Mouse (Mus musculus): ENCODE data around the gene Alg1.

The Alg1 gene

DNA sequence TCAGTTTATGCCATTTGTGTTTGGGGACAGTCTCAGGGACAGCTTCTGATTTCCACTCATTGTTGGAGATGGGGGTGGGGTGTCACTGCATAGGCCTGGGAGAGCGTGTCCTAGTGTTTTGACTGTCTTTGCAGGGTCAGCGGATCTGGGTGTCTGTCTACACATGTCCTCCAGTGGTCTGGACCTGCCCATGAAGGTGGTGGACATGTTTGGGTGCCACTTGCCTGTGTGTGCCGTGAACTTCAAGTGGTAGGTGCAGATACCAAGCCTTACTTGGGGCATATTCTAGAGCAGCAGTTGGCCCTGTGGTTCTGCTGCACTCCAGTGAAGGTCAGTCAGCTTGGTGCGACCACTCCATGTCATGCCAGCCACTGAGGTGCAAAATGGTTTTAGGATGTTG, 8.9 kb downstream of the Alg1 start:
- DNase-seq (ENCODE audit: low spot score) = no peak

DNA sequence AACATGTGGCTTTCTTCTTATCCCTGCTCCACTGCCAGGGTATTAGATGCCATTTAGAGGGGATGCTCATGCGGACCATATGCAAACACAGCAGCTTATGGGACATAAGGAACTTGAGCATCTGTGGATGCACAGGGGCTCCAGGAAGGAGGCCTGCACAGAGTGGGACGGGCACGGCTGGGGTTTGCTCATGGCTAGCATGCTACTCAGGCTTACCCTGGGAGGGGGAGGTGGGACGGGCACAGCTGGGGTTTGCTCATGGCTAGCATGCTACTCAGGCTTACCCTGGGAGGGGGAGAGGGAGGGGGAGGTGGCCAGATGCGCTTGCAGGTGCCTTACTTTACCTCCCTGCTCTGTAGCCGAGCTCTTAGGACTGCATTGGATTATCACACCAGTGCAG, 9.5 kb downstream of the Alg1 start:
- DNase-seq (ENCODE audit: low spot score) = no peak

DNA sequence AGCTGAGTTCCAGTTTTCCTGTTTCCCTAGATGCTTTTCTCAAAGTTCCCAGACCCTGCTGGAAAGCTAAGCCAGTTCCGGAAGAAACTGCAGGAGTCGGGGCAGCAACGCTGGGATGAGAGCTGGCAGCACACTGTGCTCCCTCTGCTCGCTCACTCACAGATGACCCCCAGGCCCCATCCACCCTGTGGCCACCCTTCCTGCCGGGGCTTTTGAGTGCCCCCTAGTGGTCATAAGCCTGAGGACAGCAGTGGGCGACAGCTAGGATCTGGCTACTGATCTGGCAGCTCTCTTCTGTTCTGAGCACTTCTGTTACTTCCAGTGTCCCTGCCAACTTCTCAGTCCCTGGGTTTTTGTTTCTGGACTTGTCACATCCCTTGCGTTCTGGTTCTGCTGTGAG, 11.0 kb downstream of the Alg1 start:
- DNase-seq (ENCODE audit: low spot score) = peak; percentile 43

DNA sequence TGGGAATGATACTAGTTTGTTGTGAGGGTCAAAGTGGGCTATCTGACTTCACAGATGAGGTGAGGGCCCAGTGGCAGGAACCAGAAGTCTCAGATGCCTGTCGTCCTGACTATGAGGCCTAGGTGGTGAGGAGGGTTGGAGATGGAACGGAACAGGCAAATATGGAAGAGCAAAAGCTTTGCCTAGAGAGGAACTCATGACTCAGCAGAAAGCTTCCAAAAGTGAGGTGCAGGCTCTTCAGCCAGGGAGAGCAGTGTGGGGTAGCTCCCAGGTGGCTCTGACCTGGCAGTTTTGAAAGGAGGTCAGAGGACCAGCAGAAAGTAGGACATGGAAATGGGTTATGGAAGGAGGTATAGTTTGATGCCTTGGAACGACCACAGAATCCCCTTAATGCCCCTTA, 17.5 kb downstream of the Alg1 start:
- DNase-seq (ENCODE audit: low spot score) = no peak

DNA sequence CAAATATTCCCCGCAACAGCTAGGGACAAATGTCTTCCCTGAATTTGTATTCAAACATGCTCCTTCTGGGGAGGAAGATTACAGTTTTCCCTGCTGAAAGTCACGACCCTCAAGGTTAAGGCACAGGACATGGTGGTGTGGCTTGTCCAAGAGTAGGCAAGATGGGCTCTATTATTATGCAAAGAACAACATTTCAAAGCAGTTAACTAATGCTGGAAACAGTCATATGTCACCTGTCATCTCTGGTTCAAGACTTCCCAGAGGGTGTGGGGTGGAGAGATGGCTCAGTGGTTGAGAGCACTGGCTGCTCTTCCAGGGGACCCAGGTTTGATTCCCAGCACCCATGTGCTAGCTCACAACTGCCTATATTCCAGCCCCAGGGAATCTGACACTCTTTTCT, 18.8 kb downstream of the Alg1 start:
- no peak for DNase-seq (ENCODE audit: low spot score)

DNA sequence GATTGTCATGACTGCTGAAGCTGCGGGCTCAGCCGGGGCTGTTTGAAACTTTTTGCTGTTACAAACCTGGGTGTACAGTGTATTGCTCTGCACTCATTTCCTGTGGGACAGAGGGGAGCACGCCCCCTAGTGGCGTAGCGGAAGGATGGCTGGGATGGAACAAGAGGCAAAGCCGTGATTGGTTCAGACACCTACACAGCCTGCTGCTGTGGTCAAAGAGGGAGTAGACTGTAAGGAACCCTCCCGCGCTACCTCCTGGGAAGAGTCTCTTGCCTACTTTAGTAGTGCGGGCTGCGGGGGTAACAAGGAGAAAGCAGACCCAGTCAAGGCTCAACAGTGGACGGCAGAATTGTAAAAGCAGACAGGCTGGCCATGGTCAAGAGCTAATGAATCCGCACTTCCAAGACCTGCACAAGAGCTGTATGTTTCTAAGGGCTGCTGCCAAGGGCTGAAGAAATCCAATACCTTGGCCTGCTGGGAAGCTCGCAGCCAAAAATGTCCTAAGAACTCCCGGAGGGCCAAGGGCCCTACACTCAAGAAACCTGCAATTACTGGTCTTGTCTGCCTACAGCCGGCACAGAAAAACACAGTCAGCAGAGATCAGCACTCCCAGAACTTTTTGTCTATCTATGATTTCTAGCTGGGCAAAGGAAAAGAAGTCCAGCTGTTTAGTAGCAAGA, 21.1 kb downstream of the Alg1 start:
- DNase-seq (ENCODE audit: low spot score) = peak; percentile 75

DNA sequence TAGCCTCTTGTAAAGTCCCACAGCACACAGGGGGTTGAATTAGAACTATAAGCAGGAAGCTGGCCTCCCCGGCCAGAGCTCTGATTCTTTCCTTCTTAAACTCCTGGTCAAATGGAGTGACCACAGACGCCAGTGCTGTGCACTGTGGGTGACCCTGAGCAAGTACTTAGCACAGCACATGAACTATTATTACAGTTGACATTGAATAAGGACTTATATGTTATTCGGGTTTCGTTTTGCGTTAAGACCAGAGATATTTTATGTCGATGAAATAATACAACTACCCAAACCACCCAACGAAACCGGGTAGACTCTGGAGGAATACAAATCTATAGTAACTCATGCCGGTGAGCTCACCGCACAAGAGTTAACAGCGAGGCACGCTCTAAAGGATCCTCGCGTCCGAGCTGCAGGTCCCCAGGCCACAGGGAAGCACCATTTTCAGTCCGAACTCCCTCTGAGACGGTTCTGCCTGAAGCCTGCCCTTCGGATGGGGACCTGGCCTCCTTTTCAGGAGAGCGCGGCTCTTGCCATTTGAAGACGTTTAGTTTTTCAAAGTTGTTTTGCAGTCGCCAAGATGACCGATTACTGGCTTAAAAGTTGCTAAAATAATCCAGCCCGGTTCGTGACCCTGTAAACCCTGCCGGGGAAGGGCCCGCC, 21.8 kb downstream of the Alg1 start:
- DNase-seq (ENCODE audit: low spot score) = peak; percentile 29

DNA sequence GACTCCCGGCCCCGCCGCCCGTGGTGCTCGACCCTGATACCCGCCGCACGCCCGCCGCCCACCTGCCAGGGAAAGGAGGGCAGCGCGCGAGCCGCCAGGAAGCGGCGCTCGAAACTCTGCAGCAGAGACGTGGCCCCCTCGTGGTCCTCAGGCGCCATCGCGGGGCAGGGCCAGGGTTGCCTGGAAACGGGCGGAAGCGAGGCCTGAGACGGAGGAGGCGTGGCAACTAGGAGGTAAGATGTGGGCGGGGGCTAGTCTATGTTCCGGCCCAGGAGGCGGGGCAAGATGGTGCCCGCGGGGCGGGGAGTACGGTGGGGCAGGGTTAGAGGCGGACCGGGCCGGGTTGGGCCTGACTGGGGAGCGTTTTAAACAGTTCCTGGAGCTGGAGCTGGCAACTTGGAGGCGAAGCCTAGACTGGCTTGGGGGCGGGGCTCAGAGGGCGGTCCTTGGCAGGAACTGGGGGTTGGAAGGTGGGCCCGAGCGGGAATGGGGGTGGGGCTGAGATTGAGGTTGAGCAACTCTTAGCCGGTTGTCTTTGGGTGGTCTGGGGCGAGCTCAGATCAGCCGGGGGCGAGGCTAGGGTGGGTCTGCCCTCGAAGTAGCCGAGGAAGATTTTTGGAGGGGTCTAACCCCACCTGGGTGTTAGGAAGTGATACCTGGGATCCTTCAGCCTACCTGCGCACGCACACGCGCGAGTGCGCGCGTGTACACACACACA, 22.5 kb downstream of the Alg1 start, which contains the start of gene Eef2kmt:
Eef2kmt (minus strand) TSS at position 205 of the 718 bp plus-strand sequence.
- DNase-seq (ENCODE audit: low spot score) = peak; percentile 99

DNA sequence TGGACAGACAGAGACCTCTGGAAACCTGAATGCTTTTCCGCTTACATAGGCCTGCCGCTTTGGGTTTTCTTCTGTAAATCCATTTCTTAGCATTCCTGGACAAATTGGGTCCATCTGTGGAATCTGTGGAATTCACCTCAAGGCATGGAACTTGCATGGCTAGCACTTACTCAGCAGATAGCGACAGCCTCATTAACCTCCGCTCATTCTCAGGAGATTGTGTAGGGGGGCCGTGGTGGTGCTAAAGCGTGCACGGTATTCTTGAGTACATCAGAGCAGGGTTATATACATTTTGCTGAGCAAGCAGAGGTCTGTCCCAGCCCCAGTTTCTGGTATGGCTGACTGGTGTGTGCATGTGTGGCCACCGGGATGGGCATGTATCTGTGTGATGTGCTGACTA, 29.7 kb downstream of the Alg1 start:
- peak; percentile 53 for DNase-seq (ENCODE audit: low spot score)

DNA sequence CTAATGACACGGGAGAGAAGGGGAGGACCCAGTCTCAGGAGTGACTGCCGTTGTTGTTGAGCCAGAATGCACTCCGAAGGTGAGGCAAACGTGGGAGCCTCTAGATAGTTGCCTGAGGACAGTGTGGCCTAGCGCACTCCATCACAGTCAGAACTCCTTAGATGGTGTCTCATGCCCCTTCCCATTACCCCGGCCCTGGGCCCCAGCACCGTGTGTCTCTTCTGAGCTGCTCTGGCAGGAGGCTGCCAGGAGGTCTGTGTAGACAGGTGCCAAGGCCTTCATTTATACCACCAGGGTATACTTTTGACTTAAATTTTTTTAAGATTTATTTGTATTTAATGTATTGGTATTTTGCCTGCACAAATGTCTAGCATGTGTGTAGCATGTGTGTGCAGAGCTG, 30.5 kb downstream of the Alg1 start:
- no peak for DNase-seq (ENCODE audit: low spot score)

DNA sequence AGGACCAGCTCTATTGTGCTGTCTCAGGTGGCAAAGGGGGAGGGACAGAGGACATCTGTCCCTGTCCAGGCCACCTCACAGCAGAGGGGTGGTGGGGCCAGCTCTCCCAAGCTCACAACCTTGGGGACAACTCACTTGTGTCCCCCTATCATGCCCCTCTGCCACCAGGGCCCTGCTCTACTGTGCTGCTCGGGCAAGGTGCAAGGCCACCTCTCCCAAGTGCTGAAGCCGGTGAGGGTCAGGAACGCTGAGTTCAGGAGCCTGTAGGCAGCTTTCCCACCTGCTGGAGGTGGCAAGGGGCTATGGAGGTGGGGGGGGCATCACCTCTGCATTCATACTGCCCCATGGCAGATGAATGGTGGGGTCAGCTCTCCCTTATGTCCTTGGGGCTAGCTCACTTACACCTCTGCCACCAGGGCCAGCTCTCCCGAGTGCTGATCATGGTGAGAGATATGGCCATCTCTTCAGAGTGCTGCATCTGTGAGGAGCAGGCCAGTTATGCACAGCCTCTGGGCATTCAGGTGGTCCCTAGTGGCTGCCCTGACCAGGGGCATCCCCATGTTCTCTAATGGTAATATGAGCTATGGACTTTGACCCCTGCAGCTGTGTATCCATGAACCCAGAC, 38.1 kb downstream of the Alg1 start:
- no peak for DNase-seq (ENCODE audit: low spot score)

DNA sequence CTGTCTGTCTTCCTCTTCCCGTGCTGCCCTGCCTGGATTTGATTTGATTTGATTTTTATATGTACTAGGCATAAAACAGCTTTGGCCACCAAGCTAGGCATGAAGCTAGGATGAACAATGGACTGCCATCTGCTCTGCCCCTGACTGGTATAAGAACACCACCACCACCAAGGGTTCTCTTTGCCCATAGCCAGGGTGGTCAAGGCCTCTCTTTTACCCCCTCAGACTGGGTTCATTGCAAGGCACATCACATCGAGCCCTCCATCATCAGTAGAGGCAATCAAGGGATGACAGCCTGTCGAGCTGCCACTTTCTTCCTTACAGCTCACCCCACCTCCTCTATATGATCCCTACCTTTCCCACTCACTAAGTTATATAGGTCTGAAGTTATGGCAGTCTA, 39.0 kb downstream of the Alg1 start:
- DNase-seq (ENCODE audit: low spot score) = no peak

DNA sequence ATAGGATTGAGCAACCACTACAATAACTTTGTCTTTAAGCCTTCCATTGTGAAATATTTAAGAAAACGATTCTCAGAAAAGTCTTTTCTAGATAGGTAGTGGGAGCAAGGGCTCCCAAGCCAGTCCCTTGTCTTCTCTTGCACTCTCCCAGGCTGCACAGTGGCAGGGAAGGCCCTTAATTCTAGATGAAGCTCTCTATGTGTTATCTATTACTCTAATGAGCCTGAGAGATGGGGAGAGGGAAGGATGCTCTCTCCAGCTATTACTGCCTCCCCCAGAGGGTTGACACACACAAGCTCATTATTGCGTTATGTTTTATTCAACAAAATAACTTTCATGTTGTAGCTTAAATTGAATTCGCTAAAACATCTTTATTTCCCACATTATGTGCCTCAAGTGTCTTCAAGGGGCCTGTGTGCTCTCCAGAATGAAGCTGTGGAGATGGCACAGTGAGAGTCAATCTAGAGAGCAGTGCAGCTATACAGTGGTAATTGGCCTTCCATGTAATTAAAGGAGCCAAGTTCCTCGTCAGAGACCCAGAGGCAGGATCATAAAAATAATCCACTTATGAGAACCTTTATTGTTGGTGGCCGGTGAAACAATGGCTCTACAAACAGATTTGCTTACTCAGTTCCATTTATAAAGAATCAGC, 46.3 kb downstream of the Alg1 start:
- DNase-seq (ENCODE audit: low spot score) = no peak

DNA sequence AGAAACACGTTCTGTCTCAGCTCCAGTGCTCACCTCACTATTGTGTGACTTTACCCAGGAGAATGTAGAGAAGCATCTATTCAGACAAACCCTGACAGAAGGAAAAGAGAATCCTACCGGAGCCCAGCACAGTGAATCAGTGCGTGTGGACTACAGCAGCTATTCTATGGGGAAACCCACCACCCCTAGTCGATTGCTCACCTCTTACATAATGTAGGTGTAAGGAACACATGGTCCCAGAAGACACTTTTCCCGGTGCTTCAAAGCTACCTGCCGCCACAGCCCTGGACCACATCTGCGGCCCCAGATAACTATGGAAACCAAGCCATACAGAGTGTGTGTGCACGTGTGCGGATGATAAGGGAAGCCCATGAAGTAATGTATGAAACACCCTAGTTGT, 49.3 kb downstream of the Alg1 start:
- no peak for DNase-seq (ENCODE audit: low spot score)

DNA sequence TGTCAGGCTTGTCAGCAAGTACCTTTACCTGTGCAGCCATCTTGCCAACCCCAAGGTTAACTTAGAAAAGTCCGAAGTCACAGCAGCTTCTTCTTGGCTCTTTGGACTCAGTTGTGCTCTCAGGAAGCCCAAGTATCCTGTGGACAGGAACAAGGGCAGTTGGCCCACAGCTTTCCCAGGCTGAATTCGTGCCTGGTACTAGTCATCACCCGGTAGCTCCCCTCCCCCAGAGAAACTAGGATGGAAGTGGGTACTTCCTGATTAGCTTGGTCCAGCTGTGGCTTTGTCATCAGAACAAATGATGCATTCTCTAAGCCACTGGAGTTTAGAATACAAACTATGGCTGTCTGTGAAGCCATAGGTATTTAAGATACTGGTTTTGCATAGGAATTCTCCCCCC, 52.0 kb downstream of the Alg1 start:
- no peak for DNase-seq (ENCODE audit: low spot score)
